Mouse (Mus musculus) 3134 (cell line): ENCODE results near the gene Dnajc8.
A peak's percentile ranks its signal among the peaks of the same experiment; 100 is the strongest.
"Not testable (repeated sequence)": the region's sequence is repeated elsewhere in the genome, so short reads cannot be mapped to it uniquely, and the experiment has no call there.

Experiments used
- DNase-seq: peaks from one replicate; pipeline ENCODE4 v3.0.0-alpha.2; 2011; ENCODE audit warnings: low spot score; ENCODE audit not compliant: insufficient read length; ENCODE audit errors: extremely low read depth

Dnajc8 gene

GRCm38 (mm10) chr4:132563965-132564364 is 28.6 kb downstream of the Dnajc8 start, which contains the start of gene Ptafr:
Gene Ptafr (plus strand): TSS chr4:132564067.
- no peak for DNase-seq

GRCm38 (mm10) chr4:132565089-132565747 is 29.9 kb downstream of the Dnajc8 start:
- DNase-seq: no peak

- no peak for DNase-seq
Measured at GRCm38 (mm10) chr4:132567361-132567779, 32.0 kb downstream of the Dnajc8 start.

- DNase-seq: no peak
Measured at GRCm38 (mm10) chr4:132569115-132569514, 33.8 kb downstream of the Dnajc8 start.

GRCm38 (mm10) chr4:132571190-132571589 is 35.8 kb downstream of the Dnajc8 start:
- DNase-seq: no peak

GRCm38 (mm10) chr4:132573327-132573726 is 38.0 kb downstream of the Dnajc8 start:
- no peak for DNase-seq

GRCm38 (mm10) chr4:132574809-132575347 is 39.5 kb downstream of the Dnajc8 start:
- DNase-seq: no peak

- DNase-seq: no peak
Measured at GRCm38 (mm10) chr4:132583781-132584180, 48.4 kb downstream of the Dnajc8 start.

- no peak for DNase-seq
Measured at GRCm38 (mm10) chr4:132584975-132585374, 49.6 kb downstream of the Dnajc8 start.

- no peak for DNase-seq
Measured at GRCm38 (mm10) chr4:132586282-132586681, 50.9 kb downstream of the Dnajc8 start.

- DNase-seq: peak; percentile 79
Measured at GRCm38 (mm10) chr4:132588512-132588911, 53.2 kb downstream of the Dnajc8 start.

GRCm38 (mm10) chr4:132590642-132591041 is 55.3 kb downstream of the Dnajc8 start:
- DNase-seq: no peak

GRCm38 (mm10) chr4:132592958-132593357 is 57.6 kb downstream of the Dnajc8 start:
- DNase-seq: no peak

- no peak for DNase-seq
Measured at GRCm38 (mm10) chr4:132594191-132594590, 58.8 kb downstream of the Dnajc8 start.

- no peak for DNase-seq
Measured at GRCm38 (mm10) chr4:132598861-132599260, 63.5 kb downstream of the Dnajc8 start.

GRCm38 (mm10) chr4:132599764-132600163 is 64.4 kb downstream of the Dnajc8 start:
- no peak for DNase-seq

- DNase-seq: no peak
Measured at GRCm38 (mm10) chr4:132600465-132600864, 65.1 kb downstream of the Dnajc8 start.

GRCm38 (mm10) chr4:132601242-132601641 is 65.9 kb downstream of the Dnajc8 start:
- DNase-seq: not testable (repeated sequence)
